Mouse (Mus musculus) frontal cortex, postnatal 14 days (tissue): ENCODE measurements around the gene B430305J03Rik.

Experiments
- DNase-seq, 2 experiments: peaks; one replicate each; pipeline ENCODE4 v3.0.0; 2022; ENCODE audit warnings: low spot score in 2 of 2

B430305J03Rik gene

DNA sequence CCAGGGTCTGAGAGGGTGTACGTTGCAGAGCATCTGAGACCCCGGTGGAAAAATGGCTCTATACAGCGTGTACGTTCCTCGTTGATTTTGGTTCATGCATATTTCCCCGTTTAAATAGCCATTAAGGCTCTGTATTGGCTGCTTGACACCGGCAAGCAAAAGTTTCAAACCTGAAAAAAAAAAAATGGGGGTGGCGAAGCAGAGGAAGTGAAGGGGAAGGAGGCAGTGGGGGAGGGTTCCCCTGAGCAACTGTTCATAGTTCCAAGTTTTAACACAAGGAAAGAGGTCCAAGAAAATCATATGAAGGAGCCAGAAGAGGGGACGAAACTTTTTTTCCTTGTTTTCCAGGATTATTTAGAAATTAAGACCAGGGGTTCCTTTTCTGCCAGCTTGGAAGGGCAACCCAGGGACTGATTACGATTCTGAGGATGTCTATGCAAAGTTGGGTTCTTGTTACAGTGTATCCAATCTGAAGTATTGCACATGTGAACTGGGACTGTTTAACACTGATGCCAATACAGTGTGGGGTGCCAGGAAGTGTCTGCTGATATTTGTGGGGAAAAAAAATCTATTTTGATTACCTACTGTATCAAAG is at the start of gene B430305J03Rik:
Gene B430305J03Rik, minus strand, starts transcription at position 173 of the 595 bp plus-strand sequence.
- DNase-seq, result no peak

DNA sequence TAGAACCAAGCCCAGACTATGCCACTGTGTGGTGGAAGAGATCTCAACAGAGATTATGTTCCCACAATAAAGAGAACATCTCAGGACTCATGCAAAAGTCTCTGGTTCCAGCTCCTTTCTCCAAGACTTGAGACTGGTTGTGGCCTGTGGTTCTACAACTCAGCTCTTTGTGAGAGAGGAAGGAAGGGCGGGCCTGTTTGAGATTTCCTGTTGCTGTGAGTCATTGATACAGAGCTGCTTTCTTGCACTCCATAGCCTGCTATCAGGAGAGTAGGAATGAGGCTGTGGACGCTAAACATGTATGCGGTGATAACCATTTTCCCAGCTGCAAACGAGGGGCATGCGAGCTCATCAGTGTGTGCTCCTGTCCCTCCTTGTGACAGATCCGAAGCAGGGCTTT is 43.9 kb upstream of the B430305J03Rik start:
- no peak for DNase-seq

DNA sequence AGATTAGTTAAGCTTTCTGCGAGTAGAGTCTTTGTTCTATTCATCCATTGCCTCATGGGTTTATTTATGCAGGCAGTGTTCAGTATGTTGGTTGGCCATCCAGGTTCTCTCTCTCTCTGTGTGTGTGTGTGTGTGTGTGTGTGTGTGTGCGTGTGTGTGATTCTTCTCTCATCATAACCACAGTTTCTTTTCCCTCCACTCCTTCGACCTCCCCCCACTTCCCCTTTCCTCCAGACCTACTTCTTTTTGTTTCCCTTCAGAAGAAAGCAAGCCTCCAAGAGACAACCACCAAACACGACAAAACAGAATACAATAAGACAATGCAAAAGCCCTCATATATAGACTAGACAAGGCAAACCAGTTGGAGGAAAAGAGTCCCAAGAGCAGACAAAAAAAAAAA is 41.2 kb upstream of the B430305J03Rik start:
- DNase-seq, result no peak

DNA sequence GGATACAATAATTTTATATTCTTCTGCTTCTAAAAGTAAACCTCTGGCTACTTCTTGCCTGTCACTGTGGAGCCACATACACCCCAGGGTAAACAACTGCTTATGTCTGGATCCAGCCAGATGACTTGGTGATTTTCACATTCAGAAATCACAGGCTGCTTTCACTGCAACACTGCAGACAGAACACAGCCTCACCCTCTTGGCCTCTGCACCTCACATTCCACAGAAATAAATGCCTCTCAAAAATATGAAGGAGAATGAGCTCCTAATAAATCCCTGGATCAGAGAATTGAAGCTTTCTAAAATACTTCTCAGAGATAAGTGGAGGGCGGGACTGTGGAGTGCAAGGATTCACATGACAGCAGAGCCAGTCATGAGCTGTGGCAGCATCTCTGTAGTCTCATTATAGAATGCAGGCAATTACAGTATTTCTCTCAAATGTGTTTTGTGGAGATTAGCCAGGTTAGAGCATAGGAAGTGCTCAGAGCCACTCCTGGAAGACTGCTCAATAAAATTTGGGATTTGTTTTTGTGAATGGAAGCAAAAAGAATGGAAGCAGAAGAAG is 35.2 kb upstream of the B430305J03Rik start:
- no peak for DNase-seq

DNA sequence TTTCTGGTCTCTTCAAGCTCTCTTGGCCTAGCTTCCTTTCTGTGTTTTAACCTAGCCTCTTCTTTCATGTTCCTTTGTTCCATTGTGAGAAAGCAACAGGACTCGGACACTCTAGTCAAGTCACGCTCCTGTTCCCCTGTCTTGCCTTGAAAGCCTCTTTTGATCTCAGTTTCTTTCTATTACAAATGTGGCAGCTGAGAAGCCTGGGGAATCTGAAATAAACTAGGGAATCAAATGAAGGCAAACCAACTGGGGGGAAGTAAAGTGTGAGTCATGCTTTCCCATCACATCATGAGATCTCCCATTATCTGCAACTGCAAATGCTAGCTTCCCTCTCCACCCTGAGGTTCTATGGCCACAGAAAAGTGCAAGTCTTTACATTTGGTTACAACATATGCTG is 31.0 kb upstream of the B430305J03Rik start:
- no peak for DNase-seq

DNA sequence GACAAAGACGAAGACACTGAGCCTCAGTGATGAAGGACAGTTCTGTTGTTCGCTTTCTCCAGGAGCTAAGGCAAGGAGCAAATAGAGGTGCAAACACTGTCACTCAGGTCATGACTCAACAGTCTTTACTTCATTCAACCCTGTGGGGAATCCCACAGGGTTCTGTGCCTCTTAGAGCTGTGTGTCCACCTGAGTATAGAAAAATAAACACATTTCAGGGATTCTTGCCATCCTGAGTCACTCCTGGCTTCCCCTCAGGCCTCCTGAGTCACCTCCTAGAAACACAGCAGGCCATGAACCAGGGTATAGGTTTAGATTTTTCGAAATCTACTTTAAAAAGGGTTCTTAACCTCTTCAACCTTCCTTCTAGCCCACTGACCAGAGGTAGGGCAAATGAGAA is 29.6 kb upstream of the B430305J03Rik start:
- DNase-seq, result no peak

DNA sequence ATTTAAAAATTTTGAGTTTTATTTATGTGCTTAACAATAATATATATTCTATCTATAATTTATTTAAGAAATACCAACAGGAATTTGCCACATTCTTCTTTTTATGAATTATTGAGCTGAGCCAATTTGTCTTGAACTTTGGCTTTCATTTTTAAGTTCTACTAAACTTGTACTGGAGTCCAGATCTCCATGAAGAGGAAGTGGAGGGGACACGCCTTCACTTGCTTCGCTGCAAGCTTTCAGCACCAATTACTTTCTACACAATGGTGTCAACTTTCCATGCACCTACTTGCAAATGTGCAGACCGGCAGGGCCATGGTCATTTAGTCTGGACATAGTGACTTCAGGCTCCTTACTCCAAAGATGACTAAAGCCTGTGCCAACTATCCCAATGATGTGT is 27.8 kb upstream of the B430305J03Rik start:
- no peak for DNase-seq

DNA sequence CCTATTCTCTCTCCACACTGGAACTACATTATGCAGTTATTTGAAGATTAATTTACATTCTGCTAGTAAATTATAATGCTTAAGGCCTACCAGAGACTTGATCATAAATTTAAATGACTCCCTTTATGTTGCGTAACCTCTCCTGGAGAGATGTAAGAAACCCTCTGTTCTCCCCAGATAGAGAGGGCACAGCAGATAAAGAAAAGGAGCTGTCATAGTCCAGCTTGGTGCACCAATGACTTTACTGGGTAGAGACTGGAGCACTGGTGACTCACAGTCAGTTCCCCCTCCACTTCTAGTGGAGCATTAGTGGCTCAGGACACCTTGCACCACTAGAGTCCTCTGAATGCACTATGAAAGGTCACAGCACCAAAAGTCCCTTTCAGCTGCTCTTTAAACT is 27.1 kb upstream of the B430305J03Rik start:
- no peak for DNase-seq

DNA sequence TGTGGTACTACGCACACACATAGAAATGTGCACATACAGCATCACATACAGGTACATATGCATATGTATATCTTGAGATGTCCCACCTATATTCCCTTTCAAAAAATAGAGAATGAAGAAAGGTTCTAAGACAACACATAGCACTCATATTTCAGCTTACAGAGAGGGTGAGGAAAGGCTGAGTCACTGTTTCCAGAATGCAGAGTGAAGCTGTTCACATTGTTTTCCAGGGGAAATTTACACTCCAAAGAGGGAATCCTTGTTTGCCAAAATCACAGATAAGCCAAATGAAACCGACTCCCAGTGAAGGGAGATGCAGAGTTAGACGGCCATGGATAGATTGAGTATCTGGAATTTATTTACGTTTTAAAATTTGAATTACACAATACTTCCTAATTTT is 25.8 kb upstream of the B430305J03Rik start:
- no peak for DNase-seq

DNA sequence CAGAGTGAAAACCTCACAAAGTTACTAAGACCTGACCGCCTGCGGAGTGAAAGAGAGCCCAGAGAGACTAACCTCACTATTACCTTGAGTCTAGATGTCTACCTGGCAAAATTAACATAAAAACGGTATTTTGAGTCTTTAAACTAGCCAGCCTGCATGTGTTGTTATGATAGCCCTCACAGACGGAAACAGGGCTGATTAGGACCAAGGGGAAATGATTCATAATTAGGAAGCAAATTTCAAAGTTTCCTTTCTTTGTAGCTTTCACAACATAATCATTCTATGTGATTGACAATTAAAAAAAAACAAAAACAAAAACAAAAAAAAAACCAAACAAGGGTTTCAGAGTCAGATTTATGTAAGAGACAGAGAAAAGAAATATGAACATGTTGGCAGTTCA is 20.6 kb upstream of the B430305J03Rik start:
- no peak for DNase-seq

DNA sequence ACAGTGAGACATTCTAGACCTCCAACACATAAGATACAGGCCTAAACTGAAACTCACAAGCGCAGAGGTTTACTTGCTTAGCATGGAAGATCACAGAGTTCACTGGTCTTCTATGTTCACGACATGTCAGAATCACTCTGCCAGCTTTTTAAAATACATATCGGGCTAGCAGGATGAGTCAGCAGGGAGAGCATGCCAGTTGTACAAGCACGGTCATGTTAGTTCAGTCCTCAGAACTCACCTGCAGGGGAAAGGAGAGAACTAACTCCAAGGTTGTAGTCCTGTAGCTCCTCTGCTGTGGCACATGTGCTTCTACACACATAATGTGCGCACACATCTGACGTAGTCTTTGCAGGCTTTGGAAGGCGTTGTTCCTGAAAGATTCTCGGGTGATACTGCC is 10.2 kb upstream of the B430305J03Rik start:
- DNase-seq, result no peak

DNA sequence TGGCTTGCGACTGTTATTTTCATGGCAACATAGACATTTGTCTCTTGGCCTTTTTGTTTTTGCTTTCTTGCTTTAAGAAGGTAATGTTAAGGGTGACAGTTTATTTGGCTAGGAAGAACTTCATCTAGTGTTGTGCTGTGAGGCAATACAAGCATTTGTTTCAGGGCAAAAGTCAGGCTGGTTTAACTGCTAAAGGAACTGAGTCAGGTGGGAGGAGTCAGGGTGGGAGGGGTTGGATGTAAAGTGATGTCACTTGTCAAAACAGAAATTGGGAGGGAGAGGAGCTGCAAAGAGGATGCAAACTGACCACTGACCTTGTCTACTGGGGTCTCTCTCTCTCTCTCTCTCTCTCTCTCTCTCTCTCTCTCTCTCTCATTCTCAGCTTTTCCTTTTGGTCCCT is 2.7 kb upstream of the B430305J03Rik start:
- DNase-seq, result no peak

DNA sequence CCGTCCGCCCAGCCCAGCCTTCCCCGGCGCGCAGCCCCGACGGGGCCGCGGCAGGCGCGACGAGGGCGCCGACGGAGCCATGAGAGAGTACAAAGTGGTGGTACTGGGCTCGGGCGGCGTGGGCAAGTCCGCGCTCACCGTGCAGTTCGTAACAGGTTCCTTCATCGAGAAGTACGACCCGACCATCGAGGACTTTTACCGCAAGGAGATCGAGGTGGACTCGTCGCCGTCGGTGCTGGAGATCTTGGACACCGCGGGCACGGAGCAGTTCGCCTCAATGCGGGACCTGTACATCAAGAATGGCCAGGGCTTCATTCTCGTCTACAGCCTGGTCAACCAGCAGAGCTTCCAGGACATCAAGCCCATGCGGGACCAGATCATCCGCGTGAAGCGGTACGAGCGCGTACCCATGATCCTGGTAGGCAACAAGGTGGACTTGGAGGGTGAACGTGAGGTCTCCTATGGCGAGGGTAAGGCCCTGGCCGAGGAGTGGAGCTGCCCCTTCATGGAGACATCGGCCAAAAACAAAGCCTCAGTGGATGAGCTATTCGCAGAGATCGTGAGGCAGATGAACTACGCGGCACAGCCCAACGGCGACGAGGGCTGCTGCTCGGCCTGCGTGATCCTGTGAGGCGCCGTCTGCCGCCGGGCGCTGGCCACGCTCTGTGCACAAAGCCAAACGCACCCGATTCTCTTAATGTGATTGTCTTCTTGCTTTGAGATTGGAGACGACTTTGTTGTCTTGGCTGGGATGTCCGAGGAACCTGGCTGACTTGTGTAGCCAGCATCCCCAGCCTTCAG is 573 bp downstream of the B430305J03Rik start:
- peak; percentile 36 to 42 for DNase-seq

DNA sequence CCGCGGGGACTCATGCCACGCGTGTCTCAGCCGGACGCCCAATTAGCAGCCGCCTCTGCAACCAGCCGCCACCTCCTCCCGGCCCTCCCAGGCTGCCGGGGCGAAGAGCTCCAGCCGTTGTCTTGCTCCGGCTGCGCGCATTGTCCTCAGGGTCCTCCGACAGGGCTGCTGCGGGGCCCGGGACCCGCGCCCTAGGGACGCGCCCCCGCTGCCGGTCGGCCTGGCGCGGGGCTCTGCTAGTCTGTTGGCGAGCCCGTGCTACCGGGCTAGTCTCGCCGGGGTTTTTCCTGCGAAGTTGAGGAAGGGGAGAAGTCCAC is 1.1 kb downstream of the B430305J03Rik start:
- DNase-seq, result no peak

DNA sequence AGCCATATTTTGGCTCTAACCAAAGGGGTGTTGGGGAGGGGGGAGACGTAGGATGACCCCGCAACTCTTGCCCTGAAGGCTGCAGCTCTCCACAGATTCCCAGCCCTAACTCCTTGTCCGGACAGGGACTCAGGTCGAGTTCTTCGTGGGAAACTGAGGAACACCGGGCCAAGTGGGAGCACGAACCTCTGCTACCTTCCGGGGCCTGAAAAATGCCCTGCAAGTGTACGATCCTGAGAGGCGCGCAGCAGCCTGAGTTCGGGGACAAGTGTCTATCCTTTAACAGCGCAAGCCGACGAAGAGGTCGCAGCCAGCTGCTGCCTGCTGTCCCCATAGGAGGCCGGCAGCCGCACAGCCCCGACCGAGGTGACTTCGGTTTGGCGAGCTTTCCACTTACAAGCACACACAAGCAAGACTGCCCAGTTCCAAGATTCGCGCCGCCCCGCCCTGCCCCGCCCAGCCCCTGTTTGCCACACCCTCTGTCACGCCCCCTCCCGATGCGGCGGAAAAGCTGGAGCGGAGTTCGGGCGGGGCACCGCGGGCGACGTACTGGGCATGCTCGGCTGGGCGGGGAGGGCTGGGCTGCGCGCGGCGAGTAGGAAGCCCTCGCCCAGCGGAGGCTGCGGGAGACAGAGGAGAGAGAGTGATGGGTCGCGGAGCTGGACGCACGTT is 1.6 kb downstream of the B430305J03Rik start:
- DNase-seq, result peak; percentile 86 to 93

DNA sequence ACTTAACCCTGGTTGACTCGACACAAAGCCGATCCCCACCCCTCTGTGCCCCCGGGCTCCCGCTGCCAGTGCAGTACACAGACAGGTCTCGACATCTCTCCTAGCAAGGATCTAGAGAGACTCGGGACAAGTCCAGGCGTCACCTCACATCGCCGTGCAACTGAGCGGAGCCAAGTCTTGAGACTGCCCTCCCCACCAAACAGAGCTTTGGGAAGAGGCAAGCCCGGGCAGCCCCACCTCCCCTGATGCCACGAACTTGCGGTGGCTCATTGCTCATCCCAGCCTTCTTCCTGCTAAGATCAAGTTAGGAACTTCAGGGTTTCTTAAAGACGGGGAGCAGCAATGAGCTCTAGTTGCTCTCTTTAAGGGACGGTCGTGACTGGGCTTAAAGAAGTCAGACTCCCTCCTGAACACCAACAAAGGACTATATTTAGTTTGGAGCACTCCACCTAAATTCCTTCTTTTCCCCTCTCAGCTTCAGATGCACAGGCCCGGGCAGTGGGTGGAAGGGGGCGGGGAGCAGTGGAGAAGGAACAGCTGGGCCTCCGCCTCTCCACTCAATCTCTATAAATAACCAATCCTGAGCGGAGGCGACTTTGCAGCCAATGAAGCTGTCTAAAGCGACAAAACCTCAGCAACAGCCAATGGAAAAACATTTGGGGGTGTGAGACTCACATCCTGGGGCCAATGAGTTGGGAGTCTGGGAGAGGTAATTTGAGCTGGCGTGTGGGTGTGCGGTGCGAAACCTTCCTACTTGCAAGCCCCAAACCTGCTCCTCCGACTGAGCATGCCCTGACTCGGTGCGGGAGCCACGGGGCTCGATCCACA is 2.4 kb downstream of the B430305J03Rik start:
- DNase-seq, result peak; percentile 90 to 97

DNA sequence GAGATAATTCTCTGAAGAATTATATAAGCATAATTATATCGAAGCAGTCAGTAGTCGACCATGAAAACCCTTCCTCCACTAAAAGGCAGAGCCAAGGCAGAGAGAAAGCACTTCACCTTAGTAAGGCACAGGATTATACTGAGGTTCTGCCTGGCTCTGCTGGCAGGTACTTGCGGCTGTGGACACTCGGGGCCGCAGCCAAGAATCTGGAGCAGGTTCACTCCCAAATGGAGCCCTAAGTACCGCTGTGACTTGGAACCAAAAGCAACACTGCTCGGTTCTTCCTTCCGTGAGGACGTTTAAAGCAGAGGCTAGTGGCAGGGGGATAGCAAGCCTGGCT is 3.0 kb downstream of the B430305J03Rik start:
- no peak for DNase-seq

DNA sequence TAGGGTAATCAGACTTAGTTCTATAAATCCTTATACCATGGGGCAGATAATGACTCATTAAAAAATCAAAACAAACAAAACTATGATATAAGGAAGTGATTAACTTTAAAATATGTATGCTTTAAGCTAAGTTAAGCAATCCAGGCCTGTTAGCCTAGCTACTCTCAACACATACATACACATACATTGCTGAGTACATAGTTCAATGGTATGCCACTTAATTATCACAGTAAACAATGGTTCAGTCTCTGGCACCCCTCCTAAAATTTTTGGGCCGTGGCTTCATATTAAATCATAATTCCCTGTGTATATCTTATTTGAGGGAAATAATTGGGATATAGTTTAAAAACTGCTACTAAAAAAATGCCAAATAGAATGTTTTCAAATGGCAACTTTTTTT is 4.4 kb downstream of the B430305J03Rik start, which contains the start of gene Rap2b:
Gene Rap2b, plus strand, starts transcription at position 301 of the 400 bp plus-strand sequence.
- DNase-seq, result no peak

DNA sequence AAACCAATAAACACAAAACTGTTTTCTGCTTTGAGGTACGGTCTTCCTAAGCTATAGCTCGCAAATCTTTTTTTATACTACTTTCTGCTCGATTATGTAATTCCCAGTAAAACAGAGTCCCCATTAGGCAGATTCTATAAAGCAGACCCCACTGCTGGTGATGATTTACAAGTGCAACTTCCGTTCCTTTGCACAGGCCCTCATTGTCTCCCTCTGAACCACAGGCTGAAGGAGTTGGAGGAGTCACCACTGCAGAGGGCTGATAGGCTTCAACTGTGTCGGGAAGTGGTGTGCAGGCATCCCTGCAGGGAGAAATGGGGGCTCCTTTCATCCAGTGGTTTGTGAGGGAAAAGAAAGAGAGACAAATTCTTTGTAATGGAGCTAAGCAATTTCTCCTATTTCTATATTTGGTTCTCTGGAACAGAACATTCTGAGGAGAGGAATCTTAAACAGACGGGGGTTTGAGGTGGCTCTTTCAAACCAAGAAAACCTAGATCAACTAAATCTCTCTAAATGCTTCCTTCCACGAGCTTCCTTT is 6.9 kb downstream of the B430305J03Rik start:
- DNase-seq, result peak in 1 of 2 experiments; percentile 20

DNA sequence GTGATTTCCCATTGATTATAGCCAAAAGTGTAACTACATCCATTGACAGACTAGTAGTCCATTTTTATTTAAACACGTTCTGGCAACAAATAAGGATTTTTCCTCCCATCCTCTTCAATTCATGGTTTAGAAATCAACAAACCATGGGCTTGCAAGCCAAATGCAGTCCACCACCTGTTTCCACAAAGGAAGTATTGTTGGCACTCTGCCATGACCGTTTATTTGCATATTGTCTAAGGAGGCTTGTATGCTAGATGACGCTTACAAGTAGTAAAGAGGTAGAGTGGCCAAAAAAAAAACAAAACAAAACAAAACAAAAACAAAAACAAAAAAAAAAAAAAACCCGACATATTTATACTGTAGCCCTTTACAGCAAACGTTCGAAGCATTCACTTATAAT is 7.6 kb downstream of the B430305J03Rik start:
- no peak for DNase-seq

DNA sequence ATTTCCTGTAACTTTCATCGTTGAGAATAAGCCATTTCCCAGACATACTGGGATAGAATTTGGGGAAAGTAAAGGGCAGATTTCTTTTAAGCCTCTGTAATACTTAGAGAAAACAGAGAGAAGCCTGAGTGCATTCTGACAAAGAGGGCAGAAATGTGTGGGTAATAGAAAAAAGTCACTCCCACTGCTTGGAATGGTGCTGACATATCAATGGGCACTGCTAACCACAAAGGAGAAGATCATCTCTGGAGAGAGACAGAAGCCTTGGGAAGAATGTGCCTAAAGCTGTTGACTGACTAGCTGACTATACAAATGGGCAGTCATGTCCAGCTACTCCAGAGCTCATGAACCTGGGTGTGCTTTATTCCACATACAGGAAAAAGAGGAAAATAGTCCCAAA is 10.3 kb downstream of the B430305J03Rik start:
- DNase-seq, result no peak

DNA sequence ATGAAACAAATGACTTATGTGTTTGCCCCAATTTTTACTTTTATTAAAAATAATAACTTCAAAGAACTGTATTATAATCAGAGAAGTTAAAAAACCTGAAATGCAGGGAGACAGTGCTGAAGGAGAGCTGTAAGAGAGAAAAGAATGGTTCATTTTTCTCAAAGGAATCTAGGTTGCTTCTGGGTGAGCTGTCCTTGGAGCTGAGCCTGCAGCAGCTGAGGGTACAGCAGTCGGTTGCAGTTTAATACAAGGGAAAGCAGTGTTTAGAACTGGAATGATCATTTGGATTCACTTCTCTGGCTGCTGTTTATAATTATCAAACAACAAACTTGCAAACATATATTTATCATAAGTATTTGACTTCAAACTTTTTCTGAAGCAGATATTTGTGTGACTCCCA is 16.3 kb downstream of the B430305J03Rik start:
- DNase-seq, result no peak
